ENCODE assay signal across 9 mouse cellular contexts in genomic region chr4:125158581-125159317, GRCm38 (mm10). TPM values are rescaled to one million over a fixed set of nuclear protein-coding genes. Genes with fewer than 3 reads are reported as not detected.
DNase-seq lines count a peak whose midpoint lies in the region; ATAC-seq lines count a peak whose summit lies in the region.
"Had no signal": no experiment of that assay in that cellular context is flagged by ENCODE, and none has a peak within 500 bp of the region (broad histone marks: within the 10 kb centered on the region; RNA-seq: fewer than 3 reads in every experiment).

No protein-coding gene starts in this region.

- peak; percentile 26 to 29 for DNase-seq in layer of hippocampus, postnatal 10 days (ENCODE audit: low spot score in 2 of 2)
- DNase-seq in layer of hippocampus, adult 9-11 months: no peak
- DNase-seq in Muller cell, postnatal 12 days (ENCODE audit: inconsistent ontology term): peak; percentile 7
- peak; percentile 62 for DNase-seq in adrenal gland, postnatal 25 days
- DNase-seq in cerebellum, postnatal 10 days: peak; percentile 96 to 97
- DNase-seq in ovary, adult 18-20 months (ENCODE audit: low spot score): no peak
- DNase-seq: heart, postnatal 36 days; lung, embryonic 14.5 days had no signal

- ATAC-seq in inflammation-experienced regulatory T-cells, adult 6 months: no peak

RNA-seq across cellular contexts. Expression of gene Zc3h12a, which starts 31.1 kb away (rescaled TPM):
- under 1 TPM; 0.42 to 0.80 TPM for total RNA-seq in layer of hippocampus, postnatal 10 days (2021)
- 6.8 and 10.8 TPM in 2 replicates for total RNA-seq in adrenal gland, postnatal 25 days (2021)
- polyA plus RNA-seq in inflammation-experienced regulatory T-cells, adult 6 months (2017; shearing (Covaris generic)): 1 to 10 TPM; 4.6 to 6.5 (median 6.5) TPM

Comparison
In these comparisons a context has a peak if more than half of its experiments do, and no peak if none do; other contexts are left out.
1. DNase-seq: peak in layer of hippocampus, postnatal 10 days (2 of 2), Muller cell, postnatal 12 days (single experiment), adrenal gland, postnatal 25 days (single experiment) and cerebellum, postnatal 10 days (2 of 2); none in layer of hippocampus, adult 9-11 months (single experiment) and ovary, adult 18-20 months (single experiment).